ENCODE assay signal across 16 mouse cellular contexts in the genomic region with DNA sequence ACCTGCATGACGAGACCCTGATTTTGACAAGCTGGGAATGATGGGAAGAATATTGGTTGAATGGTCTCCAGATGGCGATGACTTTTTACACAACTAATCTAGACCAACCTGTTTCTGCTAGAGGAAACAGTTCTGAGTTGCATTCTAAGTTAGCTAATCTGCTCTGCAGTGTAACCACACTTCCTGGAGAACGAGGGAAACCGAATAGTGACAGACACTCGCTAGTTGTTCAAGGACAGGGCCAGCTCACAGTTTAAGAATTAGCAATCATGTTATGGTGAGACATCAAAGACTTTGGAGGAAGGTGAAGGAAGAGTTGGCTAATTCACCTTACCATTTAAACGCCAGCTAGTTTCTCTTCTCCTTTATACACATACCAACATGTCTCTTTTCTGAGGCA.
"Had no signal": no experiment of that assay in that cellular context is flagged by ENCODE, and none has a peak within 500 bp of the region (broad histone marks: within the 10 kb centered on the region; RNA-seq: fewer than 3 reads in every experiment).

No protein-coding gene starts in this region.

- H3K27ac ChIP-seq: left cerebral cortex, adult 2 months; limb, embryonic 15.5 days; liver, embryonic 13.5 days; lung, embryonic 15.5 days; macrophage; midbrain, embryonic 12.5 days; neural tube, embryonic 12.5 days; stomach, embryonic 15.5 days had no signal

- H3K27me3 ChIP-seq: limb, embryonic 15.5 days; lung, embryonic 15.5 days; midbrain, embryonic 12.5 days; neural tube, embryonic 12.5 days; stomach, embryonic 15.5 days had no signal

- H3K36me3 ChIP-seq: limb, embryonic 15.5 days; liver, embryonic 13.5 days; lung, embryonic 15.5 days; midbrain, embryonic 12.5 days; neural tube, embryonic 12.5 days; stomach, embryonic 15.5 days had no signal

- ATAC-seq: liver, postnatal 0 days; midbrain, embryonic 16.5 days had no signal

- H3K9ac ChIP-seq: limb, embryonic 15.5 days; liver, embryonic 13.5 days; liver, postnatal 0 days; lung, embryonic 15.5 days; midbrain, embryonic 12.5 days; neural tube, embryonic 12.5 days; stomach, embryonic 15.5 days had no signal

- H3K9me3 ChIP-seq: limb, embryonic 15.5 days; liver, embryonic 13.5 days; lung, embryonic 15.5 days; midbrain, embryonic 12.5 days; neural tube, embryonic 12.5 days; stomach, embryonic 15.5 days had no signal

- H3K4me2 ChIP-seq: limb, embryonic 15.5 days; liver, embryonic 13.5 days; lung, embryonic 15.5 days; midbrain, embryonic 12.5 days; neural tube, embryonic 12.5 days; stomach, embryonic 15.5 days had no signal

- DNase-seq: kidney, adult 11 months; kidney, adult 9 months; kidney, postnatal 10 days; liver, embryonic 13.5 days; liver, postnatal 0 days; lung, postnatal 14 days; right cerebral cortex, postnatal 14 days had no signal

- H3K4me3 ChIP-seq: left cerebral cortex, adult 2 months; limb, embryonic 15.5 days; liver, embryonic 13.5 days; lung, embryonic 15.5 days; midbrain, embryonic 12.5 days; myocyte; neural tube, embryonic 12.5 days; stomach, embryonic 15.5 days had no signal
